Mouse (Mus musculus) T-helper 17 cell (primary cell): ENCODE measurements at regions not wholly inside any gene's neighbourhood (a gene's known extent, or its start where the extent isn't known, plus 50 kb on each side); places are given as distances from the start of the nearest gene placed in this dataset.
"Not testable (repeated sequence)": the region's sequence is repeated elsewhere in the genome, so short reads cannot be mapped to it uniquely, and the experiment has no call there.

Experiments used
- in situ Hi-C, 2 experiments: fragments of 300-600 bp; cut with MboI, MseI; formaldehyde crosslinking; loops; 1 replicate in 1 of 2; 2 replicates in 1 of 2; pipeline ENCODE4 v1.15.1; 2025; ENCODE audit warnings: high pct_unique_total_duplicates in 2 of 2

- in situ Hi-C loops = not testable (repeated sequence)
Measured at GRCm38 (mm10) chr12:18130053-18130452, 384.3 kb upstream of the 5730507C01Rik start.

GRCm38 (mm10) chr12:18133170-18133569, 381.1 kb upstream of the 5730507C01Rik start:
- in situ Hi-C loops = not testable (repeated sequence)

GRCm38 (mm10) chr12:18135286-18135965, 378.9 kb upstream of the 5730507C01Rik start:
- in situ Hi-C loops = loop anchor here (5.0 kb wide), 1 partner anchor 138 kb away; no protein-coding TSS in a partner anchor

- in situ Hi-C loops = loop anchor here (5.0 kb wide), 1 partner anchor 1732 kb away; no protein-coding TSS in a partner anchor
Measured at GRCm38 (mm10) chr12:18140381-18141055, 373.8 kb upstream of the 5730507C01Rik start.
